Mouse (Mus musculus): ENCODE data around the gene Lypd4. TPM values are rescaled to one million over a fixed set of nuclear protein-coding genes. Genes with fewer than 3 reads are reported as not detected.
"Not testable (repeated sequence)": the region's sequence is repeated elsewhere in the genome, so short reads cannot be mapped to it uniquely, and the experiment has no call there.

Gene Lypd4
- polyA plus RNA-seq, 1 experiment from 2014 or later, result not detected

- peaks cover 5% of the 10 kb centered on the region; the same call in 1 of the 2 replicates for H3K4me1 ChIP-seq
- no peak overlapping the region for H3K9ac ChIP-seq
- no peaks in the 10 kb centered on the region for H3K27me3 ChIP-seq
- no peaks in the 10 kb centered on the region for H3K9me3 ChIP-seq
- WGBS, result 86% methylated on average over 4 of the region's 4 CpGs
- no peak overlapping the region for H3K27ac ChIP-seq
- H3K4me2 ChIP-seq, result no peak overlapping the region
- H3K4me3 ChIP-seq, result no peak overlapping the region
- ATAC-seq (ENCODE audit: insufficient number of reproducible peaks, insufficient read depth, low FRiP score, low TSS enrichment, low read depth), result no peak
- no peaks in the 10 kb centered on the region for H3K36me3 ChIP-seq
These were observed 28.7 kb downstream of the Lypd4 start for GRCm38 (mm10) chr7:24841009-24841408.

DNA sequence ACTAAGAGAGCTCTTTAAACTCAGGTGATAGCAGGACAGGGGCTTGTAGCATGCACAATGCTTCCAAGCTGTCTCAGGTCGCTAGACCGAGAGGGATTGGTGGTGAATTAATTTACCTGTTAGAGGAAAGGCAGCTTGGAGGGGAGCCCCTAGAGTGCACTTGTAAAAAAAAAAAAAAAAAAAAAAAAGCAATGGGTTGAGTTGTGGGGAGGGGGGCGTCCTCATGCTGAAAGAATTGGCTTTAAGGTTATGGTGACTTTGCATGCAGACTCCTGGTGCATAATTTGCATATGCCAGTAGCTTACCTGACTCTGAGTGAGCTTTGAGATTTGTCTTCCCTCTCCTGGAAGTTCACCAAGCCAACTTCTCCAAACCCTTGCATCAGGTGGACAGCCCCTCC, 29.4 kb downstream of the Lypd4 start:
- ATAC-seq (ENCODE audit: insufficient number of reproducible peaks, insufficient read depth, low FRiP score, low TSS enrichment, low read depth), result no peak
- Histone ChIP-seq H3K27ac (no peak overlapping the region), H3K9ac (no peak overlapping the region), H3K9me3 (no peaks in the 10 kb centered on the region), H3K4me3 (no peak overlapping the region), H3K36me3 (no peaks in the 10 kb centered on the region), H3K27me3 (no peaks in the 10 kb centered on the region), H3K4me1 (peaks cover 5% of the 10 kb centered on the region; the same call in 1 of the 2 replicates), H3K4me2 (no peak overlapping the region)
- 47% methylated on average over 3 of the region's 3 CpGs for WGBS

- 68% methylated on average over 8 of the region's 8 CpGs for WGBS
- ATAC-seq (ENCODE audit: insufficient number of reproducible peaks, insufficient read depth, low FRiP score, low TSS enrichment, low read depth), result no peak
- H3K9ac ChIP-seq, result no peak overlapping the region
- H3K4me2 ChIP-seq, result no peak overlapping the region
- no peaks in the 10 kb centered on the region for H3K36me3 ChIP-seq
- no peak overlapping the region for H3K4me3 ChIP-seq
- no peak overlapping the region for H3K27ac ChIP-seq
- peaks cover 5% of the 10 kb centered on the region; the same call in 1 of the 2 replicates for H3K4me1 ChIP-seq
- H3K9me3 ChIP-seq, result no peaks in the 10 kb centered on the region
- no peaks in the 10 kb centered on the region for H3K27me3 ChIP-seq
These were observed 30.3 kb downstream of the Lypd4 start for GRCm38 (mm10) chr7:24839410-24839808.

DNA sequence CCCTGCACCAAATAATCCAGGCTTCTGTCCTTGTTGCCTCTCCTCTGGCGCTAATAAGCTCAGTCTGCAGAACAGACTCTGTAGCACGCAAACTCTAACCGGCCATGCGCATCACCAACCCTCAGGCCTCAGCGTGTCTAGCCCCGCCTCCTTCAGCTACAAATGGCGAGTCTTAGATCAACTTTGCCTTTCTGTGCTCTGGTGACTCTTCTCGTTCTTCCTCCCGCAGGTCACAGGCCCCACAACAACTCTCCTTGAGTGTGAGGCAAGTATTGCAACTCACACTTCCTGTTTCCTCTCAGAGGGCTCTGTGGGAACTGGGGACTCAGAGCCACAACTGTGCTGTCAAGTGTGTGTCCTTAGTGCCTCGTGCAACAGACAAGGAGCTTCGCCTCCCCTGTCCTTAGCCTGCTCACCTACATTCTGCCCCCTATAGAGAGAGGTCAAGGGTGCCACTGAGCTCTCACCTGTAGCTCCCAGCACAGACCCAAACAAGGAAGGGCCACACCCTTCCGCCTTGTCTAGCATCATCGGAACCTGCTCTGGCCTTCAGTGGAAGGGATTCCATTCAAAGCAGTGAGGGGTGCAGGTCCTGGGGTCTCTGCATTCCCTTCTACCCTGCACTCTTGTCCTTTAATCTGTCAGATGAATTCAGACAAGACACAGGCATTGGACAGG, 30.9 kb downstream of the Lypd4 start:
- H3K27ac ChIP-seq; H3K36me3 ChIP-seq; H3K9me3 ChIP-seq; H3K4me2 ChIP-seq; H3K4me1 ChIP-seq; H3K9ac ChIP-seq; ATAC-seq (ENCODE audit: insufficient number of reproducible peaks, insufficient read depth, low FRiP score, low TSS enrichment, low read depth); H3K4me3 ChIP-seq; H3K27me3 ChIP-seq: not testable (repeated sequence)
- WGBS, result 51% methylated on average over 13 of the region's 13 CpGs

DNA sequence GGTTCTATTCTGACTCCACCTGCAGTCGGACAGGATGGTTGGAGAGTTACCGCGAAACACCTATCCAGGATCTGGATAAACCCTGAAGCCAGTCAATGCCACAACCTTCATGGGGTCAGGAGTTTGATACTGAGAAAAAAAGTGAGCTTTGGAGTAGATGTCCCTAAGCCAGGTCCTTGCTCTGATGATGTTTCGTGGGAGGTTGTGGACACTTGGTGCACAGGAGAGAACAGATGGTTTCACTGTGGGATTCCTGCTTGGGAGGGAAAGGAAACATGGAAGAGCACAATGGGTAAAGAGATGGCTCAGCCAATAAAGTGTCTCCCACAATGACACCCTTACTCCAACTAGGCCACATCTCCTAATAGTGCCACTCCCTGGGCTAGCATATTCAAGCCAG, 42.6 kb downstream of the Lypd4 start:
- no peak for ATAC-seq (ENCODE audit: insufficient number of reproducible peaks, insufficient read depth, low FRiP score, low TSS enrichment, low read depth)
- WGBS, result 89% methylated on average over 4 of the region's 4 CpGs

GRCm38 (mm10) chr7:24824452-24824851, 45.3 kb downstream of the Lypd4 start:
- H3K36me3 ChIP-seq, result no peaks in the 10 kb centered on the region
- H3K9ac ChIP-seq, result no peak overlapping the region
- 58% methylated on average over 7 of the region's 7 CpGs for WGBS
- no peak overlapping the region for H3K27ac ChIP-seq
- H3K4me1 ChIP-seq, result no peaks in the 10 kb centered on the region
- H3K27me3 ChIP-seq, result no peaks in the 10 kb centered on the region
- no peak for ATAC-seq (ENCODE audit: insufficient number of reproducible peaks, insufficient read depth, low FRiP score, low TSS enrichment, low read depth)
- no peak overlapping the region for H3K4me3 ChIP-seq
- H3K9me3 ChIP-seq, result no peaks in the 10 kb centered on the region
- H3K4me2 ChIP-seq, result no peak overlapping the region

More for the DNA sequence above, 42.6 kb downstream of the Lypd4 start:
- no peaks in the 10 kb centered on the region for H3K36me3 ChIP-seq
- no peaks in the 10 kb centered on the region for H3K4me1 ChIP-seq
- no peak overlapping the region for H3K4me3 ChIP-seq
- H3K9me3 ChIP-seq, result 0 out of 2 replicates have a peak, but pooled peaks cover 2% of the 10 kb centered on the region
- H3K27ac ChIP-seq, result no peak overlapping the region
- no peak overlapping the region for H3K9ac ChIP-seq
- H3K4me2 ChIP-seq, result no peak overlapping the region
- H3K27me3 ChIP-seq, result no peaks in the 10 kb centered on the region

GRCm38 (mm10) chr7:24817502-24817901, 52.2 kb downstream of the Lypd4 start:
- H3K4me2 ChIP-seq, result no peak overlapping the region
- WGBS, result 0% methylated on average over 3 of the region's 3 CpGs
- H3K9ac ChIP-seq, result no peak overlapping the region
- no peaks in the 10 kb centered on the region for H3K9me3 ChIP-seq
- no peak overlapping the region for H3K4me3 ChIP-seq
- no peaks in the 10 kb centered on the region for H3K36me3 ChIP-seq
- H3K27me3 ChIP-seq, result 0 out of 2 replicates have a peak, but pooled peaks cover 3% of the 10 kb centered on the region
- no peaks in the 10 kb centered on the region for H3K4me1 ChIP-seq
- no peak overlapping the region for H3K27ac ChIP-seq
- no peak for ATAC-seq (ENCODE audit: insufficient number of reproducible peaks, insufficient read depth, low FRiP score, low TSS enrichment, low read depth)

Other genes with a start within 250 kb of the Lypd4 start
- gene Lypd3, start 233.4 kb downstream of the Lypd4 start, polyA plus RNA-seq (2015; fragmentation: Nextera tagmentation; extraction: Ambion mirVana), result 13.7 and 16.0 TPM in 2 replicates
- not detected in 2 replicates for gene Tex101, start 193.3 kb downstream of the Lypd4 start, polyA plus RNA-seq (2015; fragmentation: Nextera tagmentation; extraction: Ambion mirVana)
- not detected in 2 replicates for gene BC049730, start 160.7 kb downstream of the Lypd4 start, polyA plus RNA-seq (2015; fragmentation: Nextera tagmentation; extraction: Ambion mirVana)
- not detected in 2 replicates for gene Gm4763, start 143.0 kb downstream of the Lypd4 start, polyA plus RNA-seq (2015; fragmentation: Nextera tagmentation; extraction: Ambion mirVana)
- gene Cd177, start 109.6 kb downstream of the Lypd4 start, polyA plus RNA-seq (2015; fragmentation: Nextera tagmentation; extraction: Ambion mirVana), result 0.35 and 0.77 TPM in 2 replicates
- 0.56 and 0.74 TPM in 2 replicates for gene Ceacam10, start 92.7 kb downstream of the Lypd4 start, polyA plus RNA-seq (2015; fragmentation: Nextera tagmentation; extraction: Ambion mirVana)
- gene Gm9844, start 7.7 kb downstream of the Lypd4 start, polyA plus RNA-seq (2015; fragmentation: Nextera tagmentation; extraction: Ambion mirVana), result 19.6 and 35.1 TPM in 2 replicates
- not detected in 2 replicates for gene Dmrtc2, start 116 bp upstream of the Lypd4 start, polyA plus RNA-seq (2015; fragmentation: Nextera tagmentation; extraction: Ambion mirVana)
- 2,967 and 3,152 TPM in 2 replicates for gene Rps19, start 14.4 kb upstream of the Lypd4 start, polyA plus RNA-seq (2015; fragmentation: Nextera tagmentation; extraction: Ambion mirVana)
- gene Cd79a, start 27.4 kb upstream of the Lypd4 start, polyA plus RNA-seq (2015; fragmentation: Nextera tagmentation; extraction: Ambion mirVana), result 0.41 and 0.89 TPM in 2 replicates
- 115 and 122 TPM in 2 replicates for gene Arhgef1, start 33.0 kb upstream of the Lypd4 start, polyA plus RNA-seq (2015; fragmentation: Nextera tagmentation; extraction: Ambion mirVana)
- not detected in 2 replicates for gene Gm4881, start 74.6 kb upstream of the Lypd4 start, polyA plus RNA-seq (2015; fragmentation: Nextera tagmentation; extraction: Ambion mirVana)
- gene Rabac1, start 102.8 kb upstream of the Lypd4 start, polyA plus RNA-seq (2015; fragmentation: Nextera tagmentation; extraction: Ambion mirVana), result 141 and 163 TPM in 2 replicates
- gene Atp1a3, start 136.0 kb upstream of the Lypd4 start, polyA plus RNA-seq (2015; fragmentation: Nextera tagmentation; extraction: Ambion mirVana), result 2.0 and 2.3 TPM in 2 replicates
- gene Grik5, start 202.4 kb upstream of the Lypd4 start, polyA plus RNA-seq (2015; fragmentation: Nextera tagmentation; extraction: Ambion mirVana), result 9.8 and 11.2 TPM in 2 replicates
- 33.7 and 36.3 TPM in 2 replicates for gene Zfp574, start 202.6 kb upstream of the Lypd4 start, polyA plus RNA-seq (2015; fragmentation: Nextera tagmentation; extraction: Ambion mirVana)

Measured in embryonic facial prominence, embryonic 13.5 days (tissue).